Mouse (Mus musculus) heart, postnatal 14 days (tissue): ENCODE data around the gene Ids. TPM values are rescaled to one million over a fixed set of nuclear protein-coding genes. Genes with fewer than 3 reads are reported as not detected.
"Not testable (repeated sequence)": the region's sequence is repeated elsewhere in the genome, so short reads cannot be mapped to it uniquely, and the experiment has no call there.

Source experiments
- DNase-seq, 2 experiments: peaks; one replicate each; pipeline ENCODE4 v3.0.0; 2021 to 2022
- intact Hi-C: fragments of 180-260 bp; cut with DNase I; formaldehyde crosslinking; loops from one replicate; pipeline ENCODE4 v1.15.1; 2025
- long read RNA-seq, 2 experiments: library from polyadenylated mRNA; stranded (forward); transcript quantifications; one replicate each; pipeline ENCODE4 v2.0.0; 2021
- total RNA-seq, 2 experiments: library from RNA; stranded (reverse); gene quantifications; 2 replicates each; pipeline ENCODE4 v1.2.3; 2021

Gene Ids
- 10 to 100 TPM; 19.5 to 21.8 TPM for total RNA-seq
- long read RNA-seq, experiment 1, partial matches to known transcripts: 0 of 1 reads
- long read RNA-seq, experiment 1, other reads (novel, unspliced or antisense): 1 of 1 reads
- long read RNA-seq, experiment 2, full-length matches to known transcripts: 1 of 3 reads
- long read RNA-seq, experiment 2, partial matches to known transcripts: 1 of 3 reads
- long read RNA-seq, experiment 2, other reads (novel, unspliced or antisense): 1 of 3 reads

GRCm38 (mm10) chrX:70364661-70365613 lies at the start of gene Ids:
TSS of gene Ids (minus strand) at chrX:70365084.
- intact Hi-C loops: loop anchor here (10.0 kb wide), 1 partner anchor 210 kb away; no protein-coding TSS in a partner anchor
- DNase-seq: peak; percentile 86 to 87

GRCm38 (mm10) chrX:70392636-70393035 lies 27.8 kb upstream of the Ids start:
- DNase-seq, intact Hi-C loops: not testable (repeated sequence)

- intact Hi-C loops: loop anchor here (10.0 kb wide), 1 partner anchor 89 kb away; the partner anchor contains the start of gene Tmem185a
- peak in 1 of 2 experiments; percentile 14 for DNase-seq
Observed at GRCm38 (mm10) chrX:70385962-70386351, 21.1 kb upstream of the Ids start.

- DNase-seq: peak; percentile 55 to 66
- intact Hi-C loops: loop anchor here (10.0 kb wide), 1 partner anchor 89 kb away; the partner anchor contains the start of gene Tmem185a
Observed at GRCm38 (mm10) chrX:70385276-70385961, 20.5 kb upstream of the Ids start, which contains the start of gene 1110012L19Rik. TSS of gene 1110012L19Rik (plus strand) at chrX:70385877.

- intact Hi-C loops: loop anchor here (5.0 to 10.0 kb wide), 2 partner anchors 90 to 182 kb away; partner anchors contain the start of gene Tmem185a
- DNase-seq: no peak
Observed at GRCm38 (mm10) chrX:70384917-70385275, 20.0 kb upstream of the Ids start.

GRCm38 (mm10) chrX:70374469-70375110 lies 9.7 kb upstream of the Ids start:
- intact Hi-C loops, DNase-seq: not testable (repeated sequence)

- intact Hi-C loops: loop anchor here (10.0 kb wide), 1 partner anchor 205 kb away; no protein-coding TSS in a partner anchor
- not testable (repeated sequence) for DNase-seq
Observed at GRCm38 (mm10) chrX:70369758-70370157, 4.9 kb upstream of the Ids start.

GRCm38 (mm10) chrX:70364202-70364601 lies 682 bp downstream of the Ids start:
- intact Hi-C loops: loop anchor here (10.0 kb wide), 1 partner anchor 211 kb away; no protein-coding TSS in a partner anchor
- no peak for DNase-seq

- DNase-seq: no peak
Observed at GRCm38 (mm10) chrX:70363446-70363845, 1.4 kb downstream of the Ids start.

GRCm38 (mm10) chrX:70362985-70363384 lies 1.9 kb downstream of the Ids start:
- intact Hi-C loops: loop anchor here (10.0 kb wide), 1 partner anchor 212 kb away; no protein-coding TSS in a partner anchor
- no peak for DNase-seq

More at GRCm38 (mm10) chrX:70363446-70363845, 1.4 kb downstream of the Ids start:
- intact Hi-C loops: loop anchor here (10.0 kb wide), 1 partner anchor 211 kb away; no protein-coding TSS in a partner anchor

- DNase-seq: peak; percentile 44 to 59
- intact Hi-C loops: loop anchor here (5.0 kb wide), 2 partner anchors 163 to 1378 kb away; no protein-coding TSS in a partner anchor
Observed at GRCm38 (mm10) chrX:70330202-70330843, 34.6 kb downstream of the Ids start.

- intact Hi-C loops: no loop called here
Observed at GRCm38 (mm10) chrX:70328530-70329143, 36.2 kb downstream of the Ids start.

GRCm38 (mm10) chrX:70327656-70328055 lies 37.2 kb downstream of the Ids start:
- intact Hi-C loops: no loop called here

More at GRCm38 (mm10) chrX:70328530-70329143, 36.2 kb downstream of the Ids start:
- no peak for DNase-seq

GRCm38 (mm10) chrX:70319254-70319653 lies 45.6 kb downstream of the Ids start:
- intact Hi-C loops: no loop called here
- DNase-seq: no peak

More at GRCm38 (mm10) chrX:70327656-70328055, 37.2 kb downstream of the Ids start:
- no peak for DNase-seq

- intact Hi-C loops: no loop called here
- DNase-seq: no peak
Observed at GRCm38 (mm10) chrX:70314949-70315641, 49.8 kb downstream of the Ids start.
